Mouse (Mus musculus): Measurements from ENCODE around the gene Gm17334. TPM values are rescaled to one million over a fixed set of nuclear protein-coding genes. Genes with fewer than 3 reads are reported as not detected.

The Gm17334 gene
- polyA plus RNA-seq, 2 experiments = 0.11 to 0.28 TPM

GRCm38 (mm10) chr11:53734970-53735681 is 37.9 kb downstream of the Gm17334 start:
- Histone ChIP-seq H3K27ac (replicated peaks; ENCODE audit: low read depth, low read length) (no peak overlapping the region), H3K27me3 (ENCODE audit: control insufficient read depth, insufficient read depth, low read length) (no peaks in the 10 kb centered on the region), H3K9me3 (ENCODE audit: control insufficient read depth, low read length) (no peaks in the 10 kb centered on the region), H3K4me2 (replicated peaks; ENCODE audit: low read depth, low read length, severe bottlenecking) (no peak overlapping the region), H3K4me3 (replicated peaks; ENCODE audit: low read length) (no peak overlapping the region), H3K36me3 (ENCODE audit: control insufficient read depth, insufficient read depth, low read length) (no peaks in the 10 kb centered on the region), H3K9ac (ENCODE audit: low read depth, low read length, severe bottlenecking) (no peak overlapping the region), H3K4me1 (ENCODE audit: control insufficient read depth, insufficient read depth, low read length) (no peaks in the 10 kb centered on the region)
- no peak for ATAC-seq (ENCODE audit: low FRiP score, low read depth)
- TF ChIP-seq POLR2A (IDR thresholded peaks at IDR 0.05; ENCODE audit: borderline replicate concordance, extremely low read depth, insufficient read depth, insufficient read length) = no peak
- DNase-seq (ENCODE audit: low spot score) = no peak
- 73% methylated on average over 18 of the region's 18 CpGs for WGBS

GRCm38 (mm10) chr11:53734431-53734830 is 38.6 kb downstream of the Gm17334 start:
- Histone ChIP-seq H3K9ac (ENCODE audit: low read depth, low read length, severe bottlenecking) (no peak overlapping the region), H3K4me3 (replicated peaks; ENCODE audit: low read length) (no peak overlapping the region), H3K27me3 (ENCODE audit: control insufficient read depth, insufficient read depth, low read length) (no peaks in the 10 kb centered on the region), H3K9me3 (ENCODE audit: control insufficient read depth, low read length) (no peaks in the 10 kb centered on the region), H3K36me3 (ENCODE audit: control insufficient read depth, insufficient read depth, low read length) (no peaks in the 10 kb centered on the region), H3K27ac (replicated peaks; ENCODE audit: low read depth, low read length) (no peak overlapping the region), H3K4me2 (replicated peaks; ENCODE audit: low read depth, low read length, severe bottlenecking) (no peak overlapping the region), H3K4me1 (ENCODE audit: control insufficient read depth, insufficient read depth, low read length) (no peaks in the 10 kb centered on the region)
- WGBS = 84% methylated on average over 2 of the region's 2 CpGs
- ATAC-seq (ENCODE audit: low FRiP score, low read depth) (no peak), DNase-seq (ENCODE audit: low spot score) (no peak)
- TF ChIP-seq POLR2A (IDR thresholded peaks at IDR 0.05; ENCODE audit: borderline replicate concordance, extremely low read depth, insufficient read depth, insufficient read length) = no peak

GRCm38 (mm10) chr11:53733824-53734223 is 39.2 kb downstream of the Gm17334 start:
- ATAC-seq (ENCODE audit: low FRiP score, low read depth) (no peak), DNase-seq (ENCODE audit: low spot score) (no peak)
- no peak overlapping the region for H3K4me3 ChIP-seq (replicated peaks; ENCODE audit: low read length)
- H3K36me3 ChIP-seq (ENCODE audit: control insufficient read depth, insufficient read depth, low read length) = no peaks in the 10 kb centered on the region
- no peak overlapping the region for H3K9ac ChIP-seq (ENCODE audit: low read depth, low read length, severe bottlenecking)
- H3K27me3 ChIP-seq (ENCODE audit: control insufficient read depth, insufficient read depth, low read length) = no peaks in the 10 kb centered on the region
- 86% methylated on average over 7 of the region's 7 CpGs for WGBS
- H3K27ac ChIP-seq (replicated peaks; ENCODE audit: low read depth, low read length) = no peak overlapping the region
- no peak overlapping the region for H3K4me2 ChIP-seq (replicated peaks; ENCODE audit: low read depth, low read length, severe bottlenecking)
- H3K9me3 ChIP-seq (ENCODE audit: control insufficient read depth, low read length) = no peaks in the 10 kb centered on the region
- no peak for TF ChIP-seq POLR2A (IDR thresholded peaks at IDR 0.05; ENCODE audit: borderline replicate concordance, extremely low read depth, insufficient read depth, insufficient read length)
- no peaks in the 10 kb centered on the region for H3K4me1 ChIP-seq (ENCODE audit: control insufficient read depth, insufficient read depth, low read length)

GRCm38 (mm10) chr11:53732244-53732643 is 40.7 kb downstream of the Gm17334 start:
- Histone ChIP-seq H3K4me3 (replicated peaks; ENCODE audit: low read length) (no peak overlapping the region), H3K4me1 (ENCODE audit: control insufficient read depth, insufficient read depth, low read length) (no peaks in the 10 kb centered on the region), H3K4me2 (replicated peaks; ENCODE audit: low read depth, low read length, severe bottlenecking) (no peak overlapping the region), H3K9me3 (ENCODE audit: control insufficient read depth, low read length) (no peaks in the 10 kb centered on the region), H3K9ac (ENCODE audit: low read depth, low read length, severe bottlenecking) (no peak overlapping the region), H3K36me3 (ENCODE audit: control insufficient read depth, insufficient read depth, low read length) (no peaks in the 10 kb centered on the region), H3K27me3 (ENCODE audit: control insufficient read depth, insufficient read depth, low read length) (no peaks in the 10 kb centered on the region), H3K27ac (replicated peaks; ENCODE audit: low read depth, low read length) (no peak overlapping the region)
- TF ChIP-seq POLR2A (IDR thresholded peaks at IDR 0.05; ENCODE audit: borderline replicate concordance, extremely low read depth, insufficient read depth, insufficient read length) = no peak
- WGBS = 92% methylated on average over 8 of the region's 8 CpGs
- DNase-seq (ENCODE audit: low spot score) = no peak
- no peak for ATAC-seq (ENCODE audit: low FRiP score, low read depth)

GRCm38 (mm10) chr11:53731457-53731856 is 41.5 kb downstream of the Gm17334 start:
- Histone ChIP-seq H3K27ac (replicated peaks; ENCODE audit: low read depth, low read length) (no peak overlapping the region), H3K27me3 (ENCODE audit: control insufficient read depth, insufficient read depth, low read length) (no peaks in the 10 kb centered on the region), H3K4me1 (ENCODE audit: control insufficient read depth, insufficient read depth, low read length) (no peaks in the 10 kb centered on the region), H3K9me3 (ENCODE audit: control insufficient read depth, low read length) (no peaks in the 10 kb centered on the region), H3K4me2 (replicated peaks; ENCODE audit: low read depth, low read length, severe bottlenecking) (no peak overlapping the region), H3K36me3 (ENCODE audit: control insufficient read depth, insufficient read depth, low read length) (no peaks in the 10 kb centered on the region), H3K9ac (ENCODE audit: low read depth, low read length, severe bottlenecking) (no peak overlapping the region), H3K4me3 (replicated peaks; ENCODE audit: low read length) (no peak overlapping the region)
- DNase-seq (ENCODE audit: low spot score) (no peak), ATAC-seq (ENCODE audit: low FRiP score, low read depth) (no peak)
- 94% methylated on average over 7 of the region's 7 CpGs for WGBS
- TF ChIP-seq POLR2A (IDR thresholded peaks at IDR 0.05; ENCODE audit: borderline replicate concordance, extremely low read depth, insufficient read depth, insufficient read length) = no peak

Small RNA genes within 50 kb of the gene (microRNA-seq; reads per million reads assigned to microRNA genes)
- not detected for gene Mir7671

Other genes with a start within 250 kb of the Gm17334 start
- 37.1 and 38.3 TPM in 2 replicates for gene Kif3a, start 205.8 kb downstream of the Gm17334 start, polyA plus RNA-seq (2012; rRNA removed)
- 63.7 and 78.4 TPM in 2 replicates for gene Kif3a, start 205.8 kb downstream of the Gm17334 start, polyA plus RNA-seq (2014; fragmentation: Nextera tagmentation; extraction: Ambion mirVana)
- 0.23 and 0.49 TPM in 2 replicates for gene Il4, start 154.5 kb downstream of the Gm17334 start, polyA plus RNA-seq (2012; rRNA removed)
- 3.2 and 3.6 TPM in 2 replicates for gene Il4, start 154.5 kb downstream of the Gm17334 start, polyA plus RNA-seq (2014; fragmentation: Nextera tagmentation; extraction: Ambion mirVana)
- 0.19 and 0.27 TPM in 2 replicates for gene Il13, start 138.5 kb downstream of the Gm17334 start, polyA plus RNA-seq (2012; rRNA removed)
- gene Il13, start 138.5 kb downstream of the Gm17334 start, polyA plus RNA-seq (2014; fragmentation: Nextera tagmentation; extraction: Ambion mirVana) = not detected in 2 replicates
- gene Rad50, start 65.9 kb downstream of the Gm17334 start, polyA plus RNA-seq (2012; rRNA removed) = 8.7 and 11.1 TPM in 2 replicates
- gene Rad50, start 65.9 kb downstream of the Gm17334 start, polyA plus RNA-seq (2014; fragmentation: Nextera tagmentation; extraction: Ambion mirVana) = 18.9 and 21.2 TPM in 2 replicates
- not detected in 2 replicates for gene Il5, start 52.4 kb downstream of the Gm17334 start, polyA plus RNA-seq (2012; rRNA removed)
- not detected in 2 replicates for gene Il5, start 52.4 kb downstream of the Gm17334 start, polyA plus RNA-seq (2014; fragmentation: Nextera tagmentation; extraction: Ambion mirVana)
- gene Irf1, start 3.2 kb downstream of the Gm17334 start, polyA plus RNA-seq (2012; rRNA removed) = 13.8 and 16.8 TPM in 2 replicates
- 10.7 and 11.8 TPM in 2 replicates for gene Irf1, start 3.2 kb downstream of the Gm17334 start, polyA plus RNA-seq (2014; fragmentation: Nextera tagmentation; extraction: Ambion mirVana)
- 0.43 and 0.51 TPM in 2 replicates for gene Gm12216, start 86.1 kb upstream of the Gm17334 start, polyA plus RNA-seq (2012; rRNA removed)
- gene Gm12216, start 86.1 kb upstream of the Gm17334 start, polyA plus RNA-seq (2014; fragmentation: Nextera tagmentation; extraction: Ambion mirVana) = 0.66 and 0.74 TPM in 2 replicates
- 11.4 and 13.2 TPM in 2 replicates for gene Slc22a5, start 118.5 kb upstream of the Gm17334 start, polyA plus RNA-seq (2012; rRNA removed)
- gene Slc22a5, start 118.5 kb upstream of the Gm17334 start, polyA plus RNA-seq (2014; fragmentation: Nextera tagmentation; extraction: Ambion mirVana) = 8.9 TPM in 2 replicates
- 9.7 and 11.9 TPM in 2 replicates for gene Slc22a21, start 207.1 kb upstream of the Gm17334 start, polyA plus RNA-seq (2012; rRNA removed)
- gene Slc22a21, start 207.1 kb upstream of the Gm17334 start, polyA plus RNA-seq (2014; fragmentation: Nextera tagmentation; extraction: Ambion mirVana) = 5.9 and 6.2 TPM in 2 replicates

Measured in limb, embryonic 14.5 days (tissue).